Mouse (Mus musculus) monocyte, adult 5-6 weeks (primary cell): ENCODE results near the gene Iscu. TPM values are rescaled to one million over a fixed set of nuclear protein-coding genes. Genes with fewer than 3 reads are reported as not detected.
A peak's percentile ranks its signal among the peaks of the same experiment; 100 is the strongest.

ENCODE experiments used
- ATAC-seq: fragments of 153-309, 156-312 bp; replicated peaks from 2 replicates; pipeline ENCODE4 v1.8.0; 2017; ENCODE audit warnings: mild to moderate bottlenecking; ENCODE audit not compliant: low TSS enrichment, insufficient number of reproducible peaks, severe bottlenecking, poor library complexity, low FRiP score
- total RNA-seq: library from RNA; stranded (forward); fragments of 200-1000, 200-491, 200-594 nt; gene quantifications from 3 replicates; pipeline ENCODE4 v1.2.3, GENCODE M21; 2017

Gene Iscu
- 110 to 223 TPM (median 180 TPM) in 3 replicates for total RNA-seq

- ATAC-seq: peak; percentile 42
Measured at GRCm38 (mm10) chr5:113772450-113772895, at the start of gene Iscu, which contains the start of gene Sart3. Gene Iscu (plus strand): TSS chr5:113772748. Gene Sart3 (minus strand): TSS chr5:113772510.

- ATAC-seq: no peak
Measured at GRCm38 (mm10) chr5:113723567-113724237, 48.8 kb upstream of the Iscu start.

GRCm38 (mm10) chr5:113724446-113724845, 48.1 kb upstream of the Iscu start, which contains the start of gene 1700069L16Rik:
Gene 1700069L16Rik (minus strand): TSS chr5:113724772.
- peak; percentile 81 for ATAC-seq

GRCm38 (mm10) chr5:113725417-113725816, 47.1 kb upstream of the Iscu start:
- ATAC-seq: no peak

- ATAC-seq: no peak
Measured at GRCm38 (mm10) chr5:113726618-113727017, 45.9 kb upstream of the Iscu start.

- ATAC-seq: no peak
Measured at GRCm38 (mm10) chr5:113727238-113727637, 45.3 kb upstream of the Iscu start.

GRCm38 (mm10) chr5:113728011-113728410, 44.5 kb upstream of the Iscu start:
- ATAC-seq: no peak

- ATAC-seq: no peak
Measured at GRCm38 (mm10) chr5:113728691-113729090, 43.9 kb upstream of the Iscu start.

- no peak for ATAC-seq
Measured at GRCm38 (mm10) chr5:113730641-113731121, 41.9 kb upstream of the Iscu start.

- no peak for ATAC-seq
Measured at GRCm38 (mm10) chr5:113731174-113731573, 41.4 kb upstream of the Iscu start.

- ATAC-seq: no peak
Measured at GRCm38 (mm10) chr5:113732182-113732581, 40.4 kb upstream of the Iscu start.

GRCm38 (mm10) chr5:113734376-113734775, 38.2 kb upstream of the Iscu start:
- no peak for ATAC-seq

GRCm38 (mm10) chr5:113735023-113735344, 37.6 kb upstream of the Iscu start:
- ATAC-seq: no peak

GRCm38 (mm10) chr5:113735345-113736112, 37.0 kb upstream of the Iscu start, which contains the start of gene Ficd:
Gene Ficd (plus strand): TSS chr5:113735803.
- ATAC-seq: peak; percentile 92

GRCm38 (mm10) chr5:113736113-113736502, 36.4 kb upstream of the Iscu start:
- ATAC-seq: no peak

GRCm38 (mm10) chr5:113736522-113737164, 35.9 kb upstream of the Iscu start:
- ATAC-seq: no peak

- no peak for ATAC-seq
Measured at GRCm38 (mm10) chr5:113737607-113738237, 34.8 kb upstream of the Iscu start.

- ATAC-seq: no peak
Measured at GRCm38 (mm10) chr5:113747629-113748028, 24.9 kb upstream of the Iscu start.
